Mouse (Mus musculus): ENCODE data around the gene Atg2a. TPM values are rescaled to one million over a fixed set of nuclear protein-coding genes. Genes with fewer than 3 reads are reported as not detected.

Gene Atg2a
- polyA plus RNA-seq (2015; fragmentation: Nextera tagmentation; extraction: Ambion mirVana) = 8.0 and 8.9 TPM in 2 replicates

DNA sequence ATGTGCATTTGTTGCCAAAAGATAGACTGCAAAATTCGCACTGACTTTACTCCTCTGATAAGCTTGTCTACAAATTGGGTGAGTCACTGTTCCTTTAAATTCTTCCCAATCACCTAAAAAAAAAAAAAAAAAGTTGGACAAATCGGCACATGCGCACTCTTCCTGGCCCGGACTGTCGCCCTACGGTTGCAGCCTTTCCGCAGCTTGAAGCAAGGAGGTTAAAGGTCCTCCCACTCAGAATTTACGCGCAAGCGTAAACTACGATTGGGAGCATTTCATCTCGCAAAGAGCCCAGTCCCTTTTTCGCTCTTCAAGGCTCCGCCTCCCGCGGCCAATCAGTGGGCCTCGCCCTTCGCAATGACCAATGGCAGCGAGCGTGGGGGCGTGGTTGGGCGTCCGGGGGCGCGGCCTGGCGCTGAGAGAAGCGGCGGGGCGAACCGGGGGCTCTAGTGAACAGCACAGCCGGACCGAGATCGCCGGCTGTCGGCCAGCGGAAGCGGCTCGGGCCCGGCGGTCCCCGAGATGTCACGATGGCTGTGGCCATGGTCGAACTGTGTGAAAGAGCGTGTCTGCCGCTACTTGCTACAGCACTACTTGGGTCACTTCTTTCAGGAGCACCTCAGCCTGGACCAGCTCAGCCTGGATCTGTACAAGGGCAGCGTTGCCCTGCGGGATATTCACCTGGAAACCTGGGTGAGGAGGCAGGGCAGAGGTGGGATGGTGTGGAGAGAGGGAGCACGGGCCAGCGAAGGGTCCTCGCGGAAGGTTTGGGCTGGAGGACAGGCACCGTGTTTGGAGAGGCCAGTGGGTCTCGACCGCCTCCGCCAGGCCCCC, at the start of gene Atg2a:
TSS of gene Atg2a (plus strand) at position 395 of the 834 bp plus-strand sequence.
- Histone ChIP-seq H3K4me3 (ENCODE audit: low read length) (peak within 1 kb of the TSS; percentile 90), H3K27me3 (ENCODE audit: control insufficient read depth, insufficient read depth, low read length) (no peaks in the 10 kb centered on the region), H3K4me2 (ENCODE audit: low read depth, low read length) (peak within 1 kb of the TSS; percentile 84), H3K4me1 (ENCODE audit: control insufficient read depth, insufficient read depth, low read length) (peaks cover 9% of the 10 kb centered on the region), H3K9ac (ENCODE audit: low read length) (peak within 1 kb of the TSS; percentile 96), H3K9me3 (replicated peaks; ENCODE audit: control insufficient read depth, low read length) (no peaks in the 10 kb centered on the region), H3K36me3 (ENCODE audit: control insufficient read depth, insufficient read depth) (peaks cover 16% of the 10 kb centered on the region), H3K27ac (ENCODE audit: low read length) (peak within 1 kb of the TSS; percentile 80)
- ATAC-seq (replicated peaks; ENCODE audit: extremely low read depth, insufficient read depth, low FRiP score) = peak; percentile 94
- WGBS = under 1% methylated on average over 55 of the region's 55 CpGs

DNA sequence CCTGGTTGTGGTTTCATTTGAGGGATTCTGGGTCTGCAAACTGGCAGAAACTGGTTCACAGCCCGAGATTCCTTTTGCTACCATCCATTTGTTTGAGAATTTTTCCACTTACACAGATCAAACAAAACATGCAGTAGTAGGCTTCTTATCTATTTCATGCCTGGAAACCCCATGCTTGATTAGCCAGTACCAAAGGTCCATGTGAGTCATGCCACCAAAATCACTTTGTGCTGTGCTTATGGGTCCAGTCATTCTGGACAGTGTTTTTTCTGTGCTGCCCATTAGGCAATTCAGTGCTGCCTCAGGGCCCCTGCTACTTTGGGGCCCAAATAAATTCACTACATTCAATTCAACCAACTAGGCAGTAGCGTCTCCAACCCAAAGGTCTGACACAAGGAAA, 37.2 kb upstream of the Atg2a start:
- Histone ChIP-seq H3K27ac (ENCODE audit: low read length) (no peak overlapping the region), H3K4me1 (ENCODE audit: control insufficient read depth, insufficient read depth, low read length) (no peaks in the 10 kb centered on the region), H3K27me3 (ENCODE audit: control insufficient read depth, insufficient read depth, low read length) (no peaks in the 10 kb centered on the region), H3K9ac (ENCODE audit: low read length) (no peak overlapping the region), H3K9me3 (replicated peaks; ENCODE audit: control insufficient read depth, low read length) (no peaks in the 10 kb centered on the region), H3K36me3 (ENCODE audit: control insufficient read depth, insufficient read depth) (no peaks in the 10 kb centered on the region), H3K4me3 (ENCODE audit: low read length) (no peak overlapping the region), H3K4me2 (ENCODE audit: low read depth, low read length) (no peak overlapping the region)
- WGBS = 66% methylated on average over 2 of the region's 2 CpGs
- ATAC-seq (replicated peaks; ENCODE audit: extremely low read depth, insufficient read depth, low FRiP score) = no peak

DNA sequence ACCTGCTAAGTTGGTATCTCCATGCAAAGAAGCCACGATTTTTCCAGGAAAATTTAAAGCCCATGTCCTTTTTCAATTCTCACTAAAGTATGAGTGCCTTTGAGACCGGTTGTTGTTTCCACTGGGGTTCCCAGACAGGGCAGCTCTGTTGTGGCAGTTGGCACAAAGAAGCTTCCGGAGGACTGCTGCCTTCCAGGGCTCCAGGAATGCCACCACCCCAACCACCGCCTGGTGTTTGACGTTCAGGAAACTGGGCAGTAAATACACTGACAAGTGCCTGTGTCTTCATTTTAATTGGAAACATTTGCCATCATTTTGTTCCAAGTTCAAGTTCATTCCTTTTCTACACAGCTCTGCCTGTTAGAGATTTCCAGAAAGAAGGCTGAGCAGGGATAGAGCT, 34.8 kb upstream of the Atg2a start:
- no peaks in the 10 kb centered on the region for H3K27me3 ChIP-seq (ENCODE audit: control insufficient read depth, insufficient read depth, low read length)
- H3K36me3 ChIP-seq (ENCODE audit: control insufficient read depth, insufficient read depth) = no peaks in the 10 kb centered on the region
- H3K9me3 ChIP-seq (replicated peaks; ENCODE audit: control insufficient read depth, low read length) = no peaks in the 10 kb centered on the region
- WGBS = 64% methylated on average over 5 of the region's 5 CpGs
- no peak overlapping the region for H3K27ac ChIP-seq (ENCODE audit: low read length)
- no peak for ATAC-seq (replicated peaks; ENCODE audit: extremely low read depth, insufficient read depth, low FRiP score)
- H3K4me3 ChIP-seq (ENCODE audit: low read length) = no peak overlapping the region
- H3K4me2 ChIP-seq (ENCODE audit: low read depth, low read length) = no peak overlapping the region
- H3K9ac ChIP-seq (ENCODE audit: low read length) = no peak overlapping the region
- no peaks in the 10 kb centered on the region for H3K4me1 ChIP-seq (ENCODE audit: control insufficient read depth, insufficient read depth, low read length)

DNA sequence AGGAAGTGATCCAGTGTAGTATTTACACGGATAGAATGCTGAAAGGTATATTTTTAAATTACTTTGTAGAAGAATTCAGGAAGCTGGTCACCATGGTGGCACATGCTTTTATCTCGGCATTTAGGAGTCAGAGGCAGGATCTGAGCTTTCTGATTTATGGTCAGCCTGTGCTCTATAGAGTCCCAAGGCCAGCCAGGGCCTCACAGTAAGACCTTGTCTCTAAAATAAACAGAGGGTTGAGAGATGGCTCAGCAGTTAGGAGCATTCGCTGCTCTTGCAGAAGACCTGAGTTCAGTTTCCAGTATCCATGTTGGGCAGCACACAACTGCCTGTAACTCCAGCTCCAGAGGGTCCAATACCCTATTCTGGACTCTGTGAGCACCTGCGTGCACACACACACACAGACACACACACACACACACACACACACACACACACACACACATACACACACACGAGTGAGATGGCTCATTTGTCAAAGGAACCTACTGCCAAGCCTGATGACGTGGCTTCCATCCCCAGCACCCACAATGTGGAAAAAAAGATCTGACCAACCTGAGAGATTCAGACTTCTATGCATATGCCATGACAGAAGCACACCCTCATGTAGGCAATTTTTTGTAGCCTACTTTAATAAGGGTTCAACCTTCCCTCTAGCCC, 25.3 kb upstream of the Atg2a start:
- H3K9ac ChIP-seq (ENCODE audit: low read length) = no peak overlapping the region
- 67% methylated on average over 6 of the region's 6 CpGs for WGBS

GRCm38 (mm10) chr19:6218606-6219005, 22.9 kb upstream of the Atg2a start:
- Histone ChIP-seq H3K4me2 (ENCODE audit: low read depth, low read length) (no peak overlapping the region), H3K4me3 (ENCODE audit: low read length) (no peak overlapping the region), H3K9me3 (replicated peaks; ENCODE audit: control insufficient read depth, low read length) (no peaks in the 10 kb centered on the region), H3K27me3 (ENCODE audit: control insufficient read depth, insufficient read depth, low read length) (no peaks in the 10 kb centered on the region; the same call in 1 of the 2 replicates), H3K36me3 (ENCODE audit: control insufficient read depth, insufficient read depth) (no peaks in the 10 kb centered on the region), H3K4me1 (ENCODE audit: control insufficient read depth, insufficient read depth, low read length) (no peaks in the 10 kb centered on the region), H3K27ac (ENCODE audit: low read length) (no peak overlapping the region), H3K9ac (ENCODE audit: low read length) (no peak overlapping the region)
- no peak for ATAC-seq (replicated peaks; ENCODE audit: extremely low read depth, insufficient read depth, low FRiP score)
- WGBS = 58% methylated on average over 6 of the region's 6 CpGs

More for the DNA sequence above, 25.3 kb upstream of the Atg2a start:
- H3K4me2 ChIP-seq (ENCODE audit: low read depth, low read length) = no peak overlapping the region
- no peaks in the 10 kb centered on the region for H3K9me3 ChIP-seq (replicated peaks; ENCODE audit: control insufficient read depth, low read length)
- ATAC-seq (replicated peaks; ENCODE audit: extremely low read depth, insufficient read depth, low FRiP score) = no peak
- H3K27me3 ChIP-seq (ENCODE audit: control insufficient read depth, insufficient read depth, low read length) = no peaks in the 10 kb centered on the region; the same call in 1 of the 2 replicates
- H3K36me3 ChIP-seq (ENCODE audit: control insufficient read depth, insufficient read depth) = no peaks in the 10 kb centered on the region
- H3K27ac ChIP-seq (ENCODE audit: low read length) = no peak overlapping the region
- no peaks in the 10 kb centered on the region for H3K4me1 ChIP-seq (ENCODE audit: control insufficient read depth, insufficient read depth, low read length)
- no peak overlapping the region for H3K4me3 ChIP-seq (ENCODE audit: low read length)

- no peaks in the 10 kb centered on the region for H3K27me3 ChIP-seq (ENCODE audit: control insufficient read depth, insufficient read depth, low read length)
- H3K4me1 ChIP-seq (ENCODE audit: control insufficient read depth, insufficient read depth, low read length) = no peaks in the 10 kb centered on the region
- 34% methylated on average over 2 of the region's 2 CpGs for WGBS
- peaks cover 14% of the 10 kb centered on the region for H3K36me3 ChIP-seq (ENCODE audit: control insufficient read depth, insufficient read depth)
- no peaks in the 10 kb centered on the region for H3K9me3 ChIP-seq (replicated peaks; ENCODE audit: control insufficient read depth, low read length)
- no peak within 1 kb of the TSS for H3K4me2 ChIP-seq (ENCODE audit: low read depth, low read length)
- no peak within 1 kb of the TSS for H3K4me3 ChIP-seq (ENCODE audit: low read length)
- no peak within 1 kb of the TSS for H3K27ac ChIP-seq (ENCODE audit: low read length)
- H3K9ac ChIP-seq (ENCODE audit: low read length) = no peak within 1 kb of the TSS
- no peak for ATAC-seq (replicated peaks; ENCODE audit: extremely low read depth, insufficient read depth, low FRiP score)
Measured at GRCm38 (mm10) chr19:6226135-6226534, 15.3 kb upstream of the Atg2a start, which contains the start of gene Gpha2. Gpha2 (plus strand) TSS chr19:6226380.

- peaks cover 17% of the 10 kb centered on the region for H3K36me3 ChIP-seq (ENCODE audit: control insufficient read depth, insufficient read depth)
- H3K27me3 ChIP-seq (ENCODE audit: control insufficient read depth, insufficient read depth, low read length) = no peaks in the 10 kb centered on the region
- H3K27ac ChIP-seq (ENCODE audit: low read length) = no peak overlapping the region
- no peaks in the 10 kb centered on the region for H3K4me1 ChIP-seq (ENCODE audit: control insufficient read depth, insufficient read depth, low read length)
- 91% methylated on average over 14 of the region's 14 CpGs for WGBS
- no peak overlapping the region for H3K4me2 ChIP-seq (ENCODE audit: low read depth, low read length)
- no peak overlapping the region for H3K4me3 ChIP-seq (ENCODE audit: low read length)
- H3K9ac ChIP-seq (ENCODE audit: low read length) = no peak overlapping the region
- no peaks in the 10 kb centered on the region for H3K9me3 ChIP-seq (replicated peaks; ENCODE audit: control insufficient read depth, low read length)
- ATAC-seq (replicated peaks; ENCODE audit: extremely low read depth, insufficient read depth, low FRiP score) = no peak
Measured at GRCm38 (mm10) chr19:6226763-6227162, 14.7 kb upstream of the Atg2a start.

DNA sequence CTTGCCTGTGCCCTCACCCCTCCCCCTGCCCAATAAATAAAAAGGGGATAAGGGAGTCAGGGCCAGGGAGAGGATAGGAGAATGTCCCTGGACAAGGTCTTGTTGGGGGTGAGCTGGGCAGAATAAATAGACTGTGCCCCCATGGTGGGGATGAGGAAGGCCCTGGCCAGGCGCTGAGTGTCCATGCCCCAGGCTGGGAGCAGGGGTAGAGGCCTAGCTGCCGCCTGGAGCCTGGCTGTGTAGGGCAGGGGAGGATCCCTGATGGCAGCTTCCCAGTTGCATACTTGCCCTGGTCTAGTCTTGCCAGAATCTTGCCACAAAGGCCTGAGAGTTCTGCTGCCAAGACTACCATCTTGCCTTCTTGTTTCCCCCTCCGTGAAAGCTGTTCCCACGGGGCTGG, 13.6 kb upstream of the Atg2a start:
- H3K4me3 ChIP-seq (ENCODE audit: low read length) = no peak overlapping the region
- ATAC-seq (replicated peaks; ENCODE audit: extremely low read depth, insufficient read depth, low FRiP score) = no peak
- no peak overlapping the region for H3K27ac ChIP-seq (ENCODE audit: low read length)
- no peak overlapping the region for H3K4me2 ChIP-seq (ENCODE audit: low read depth, low read length)
- peaks cover 21% of the 10 kb centered on the region for H3K36me3 ChIP-seq (ENCODE audit: control insufficient read depth, insufficient read depth)
- H3K9me3 ChIP-seq (replicated peaks; ENCODE audit: control insufficient read depth, low read length) = no peaks in the 10 kb centered on the region
- 86% methylated on average over 4 of the region's 4 CpGs for WGBS
- H3K4me1 ChIP-seq (ENCODE audit: control insufficient read depth, insufficient read depth, low read length) = no peaks in the 10 kb centered on the region
- no peaks in the 10 kb centered on the region for H3K27me3 ChIP-seq (ENCODE audit: control insufficient read depth, insufficient read depth, low read length)
- H3K9ac ChIP-seq (ENCODE audit: low read length) = no peak overlapping the region

DNA sequence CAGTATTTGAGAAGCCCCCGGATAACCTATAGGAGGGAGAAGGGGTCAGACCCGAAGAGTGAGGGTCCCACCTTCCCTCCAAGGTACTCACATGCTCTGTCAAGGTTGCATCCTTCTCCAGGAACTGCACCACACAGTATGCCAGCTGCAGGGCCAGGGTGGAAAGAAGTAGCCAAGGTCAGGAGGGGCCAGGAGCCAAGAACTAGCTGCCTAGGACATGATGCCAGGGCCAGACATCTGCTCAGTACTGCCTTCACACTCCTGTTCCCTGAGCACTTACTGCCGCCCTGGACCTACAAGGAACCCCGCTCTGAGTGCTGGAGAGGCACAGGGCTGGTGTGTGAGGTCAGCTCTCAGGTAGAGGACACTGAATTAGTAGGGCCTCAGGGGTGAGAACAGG, 11.1 kb upstream of the Atg2a start:
- no peak for ATAC-seq (replicated peaks; ENCODE audit: extremely low read depth, insufficient read depth, low FRiP score)
- WGBS = 82% methylated on average over 4 of the region's 4 CpGs
- Histone ChIP-seq H3K36me3 (ENCODE audit: control insufficient read depth, insufficient read depth) (peaks cover 21% of the 10 kb centered on the region), H3K9me3 (replicated peaks; ENCODE audit: control insufficient read depth, low read length) (no peaks in the 10 kb centered on the region), H3K27ac (ENCODE audit: low read length) (no peak overlapping the region), H3K4me2 (ENCODE audit: low read depth, low read length) (no peak overlapping the region), H3K4me1 (ENCODE audit: control insufficient read depth, insufficient read depth, low read length) (peaks cover 13% of the 10 kb centered on the region), H3K9ac (ENCODE audit: low read length) (no peak overlapping the region), H3K27me3 (ENCODE audit: control insufficient read depth, insufficient read depth, low read length) (no peaks in the 10 kb centered on the region), H3K4me3 (ENCODE audit: low read length) (no peak overlapping the region)
